Mouse (Mus musculus) spleen, adult 2 months (tissue): ENCODE results near the gene Rap2a.

Experiments used
- CTCF ChIP-seq: fragments of 200-500 bp; IDR thresholded peaks from 2 replicates; pipeline ENCODE4 v1.5.1; 2011; ENCODE audit warnings: mild to moderate bottlenecking, inconsistent platforms; ENCODE audit not compliant: insufficient read depth, insufficient read length, insufficient replicate concordance; ENCODE audit errors: extremely low read depth
- POLR2A ChIP-seq: fragments of 200-500 bp; IDR thresholded peaks from 2 replicates; pipeline ENCODE4 v1.6.1; 2011; ENCODE audit warnings: low read depth, low read length, inconsistent platforms

- no peak for TF ChIP-seq CTCF
- TF ChIP-seq POLR2A = no peak
Observed at GRCm38 (mm10) chr14:120500791-120501190, 22.5 kb downstream of the Rap2a start.
